Mouse (Mus musculus) gastrocnemius, adult 2 months (tissue): Measurements from ENCODE around the gene Lmna. TPM values are rescaled to one million over a fixed set of nuclear protein-coding genes. Genes with fewer than 3 reads are reported as not detected.

Source experiments
- DNase-seq: peaks from one replicate; pipeline ENCODE4 v3.0.0; 2022
- H3K27ac ChIP-seq: fragments of 200-600 bp; 2 replicates; pipeline ENCODE4 v1.8.1; 2022; ENCODE audit warnings: mild to moderate bottlenecking
- H3K4me3 ChIP-seq: fragments of 200-600 bp; 2 replicates; pipeline ENCODE4 v1.8.1; 2022; ENCODE audit warnings: mild to moderate bottlenecking, moderate library complexity
- CTCF ChIP-seq: fragments of 200-600 bp; IDR thresholded peaks from 2 replicates; pipeline ENCODE4 v1.8.1; 2022; ENCODE audit warnings: antibody characterized with exemption, mild to moderate bottlenecking, moderate library complexity
- intact Hi-C: fragments of 180-260 bp; cut with DNase I; formaldehyde crosslinking; loops from one replicate; pipeline ENCODE4 v1.15.1; 2025
- microRNA-seq: library from miRNA; unstranded; fragments of <30 nt; microRNA quantifications from one replicate; pipeline ENCODE4 v1.2.0, GENCODE M21; 2021
- total RNA-seq, 2 experiments: library from RNA; stranded (reverse); gene quantifications; 2 replicates each; pipeline ENCODE4 v1.2.3; 2021

Lmna gene
- total RNA-seq, 2 experiments from 2014 or later: 67.5 to 82.5 TPM

- Histone ChIP-seq H3K4me3 (no peak overlapping the region), H3K27ac (no peak overlapping the region)
- intact Hi-C loops: no loop called here
- peak; percentile 12 for DNase-seq
- TF ChIP-seq CTCF: no peak
Measured at GRCm38 (mm10) chr3:88439582-88439981, 70.2 kb downstream of the Lmna start.

- H3K4me3 ChIP-seq: peak overlapping the region; percentile 69; the same call in 1 of the 2 replicates
- intact Hi-C loops: no loop called here
- DNase-seq: no peak
- no peak for TF ChIP-seq CTCF
- H3K27ac ChIP-seq: no peak overlapping the region
Measured at GRCm38 (mm10) chr3:88437454-88437853, 72.3 kb downstream of the Lmna start.

GRCm38 (mm10) chr3:88436395-88437201 is 73.2 kb downstream of the Lmna start:
- peak; percentile 63 for TF ChIP-seq CTCF
- peak; percentile 78 for DNase-seq
- intact Hi-C loops: no loop called here
- peak overlapping the region; percentile 69 for H3K4me3 ChIP-seq
- H3K27ac ChIP-seq: peak overlapping the region; percentile 75

- TF ChIP-seq CTCF: no peak
- no peak for DNase-seq
- Histone ChIP-seq H3K4me3 (no peak overlapping the region), H3K27ac (no peak overlapping the region)
- intact Hi-C loops: no loop called here
Measured at GRCm38 (mm10) chr3:88435515-88435914, 74.2 kb downstream of the Lmna start.

Small RNAs within 50 kb of the gene (microRNA-seq; reads per million reads assigned to microRNA genes)
- not detected for gene Mir1905
- not detected for gene Mir7011

Other genes starting within 250 kb of the Lmna start
- under 1 TPM; 0.74 to 0.95 TPM for gene Gm38392, start 222.7 kb downstream of the Lmna start, total RNA-seq
- gene Tsacc, start 213.0 kb downstream of the Lmna start, total RNA-seq: 1 to 10 TPM; 5.4 to 7.3 TPM
- 100 to 1,000 TPM in 1 of 2 experiments, 10 to 100 TPM in 1; 96.7 to 119 TPM for gene Cct3, start 212.8 kb downstream of the Lmna start, total RNA-seq
- gene Glmp, start 184.9 kb downstream of the Lmna start, total RNA-seq: 10 to 100 TPM; 39.0 to 39.8 TPM
- gene Tmem79, start 173.8 kb downstream of the Lmna start, total RNA-seq: 1 to 10 TPM; 2.0 to 2.1 TPM
- gene Smg5, start 173.7 kb downstream of the Lmna start, total RNA-seq: 10 to 100 TPM; 38.1 to 48.2 TPM
- gene Paqr6, start 145.4 kb downstream of the Lmna start, total RNA-seq: under 1 TPM; 0.15 to 0.56 TPM
- not detected for gene Bglap3, start 137.2 kb downstream of the Lmna start, total RNA-seq
- gene Bglap2, start 131.3 kb downstream of the Lmna start, total RNA-seq: not detected
- not detected for gene Bglap, start 125.5 kb downstream of the Lmna start, total RNA-seq
- gene Pmf1, start 99.6 kb downstream of the Lmna start, total RNA-seq: 10 to 100 TPM; 16.2 to 19.7 TPM
- gene Slc25a44, start 84.8 kb downstream of the Lmna start, total RNA-seq: 10 to 100 TPM; 16.1 to 18.5 TPM
- gene Sema4a, start 48.8 kb downstream of the Lmna start, total RNA-seq: 1 to 10 TPM; 1.2 to 1.8 TPM
- under 1 TPM; 0.15 to 0.20 TPM for gene Mex3a, start 22.4 kb upstream of the Lmna start, total RNA-seq
- gene Rab25, start 38.3 kb upstream of the Lmna start, total RNA-seq: not detected
- 100 to 1,000 TPM in 1 of 2 experiments, 10 to 100 TPM in 1; 70.9 to 104 TPM for gene Lamtor2, start 43.1 kb upstream of the Lmna start, total RNA-seq
- 10 to 100 TPM; 78.2 to 90.2 TPM for gene Ubqln4, start 43.8 kb upstream of the Lmna start, total RNA-seq
- gene Ssr2, start 65.9 kb upstream of the Lmna start, total RNA-seq: 10 to 100 TPM; 41.1 to 54.8 TPM
- 10 to 100 TPM; 22.4 to 24.7 TPM for gene Arhgef2, start 96.0 kb upstream of the Lmna start, total RNA-seq
- gene Rxfp4, start 143.2 kb upstream of the Lmna start, total RNA-seq: not detected
- 10 to 100 TPM; 24.0 TPM for gene Khdc4, start 175.8 kb upstream of the Lmna start, total RNA-seq
- gene Rit1, start 206.9 kb upstream of the Lmna start, total RNA-seq: 10 to 100 TPM; 20.8 to 20.9 TPM